Mouse (Mus musculus): ENCODE data around the gene Gm28308. TPM values are rescaled to one million over a fixed set of nuclear protein-coding genes. Genes with fewer than 3 reads are reported as not detected.

The Gm28308 gene
- polyA plus RNA-seq, 1 experiment from 2014 or later = not detected

DNA sequence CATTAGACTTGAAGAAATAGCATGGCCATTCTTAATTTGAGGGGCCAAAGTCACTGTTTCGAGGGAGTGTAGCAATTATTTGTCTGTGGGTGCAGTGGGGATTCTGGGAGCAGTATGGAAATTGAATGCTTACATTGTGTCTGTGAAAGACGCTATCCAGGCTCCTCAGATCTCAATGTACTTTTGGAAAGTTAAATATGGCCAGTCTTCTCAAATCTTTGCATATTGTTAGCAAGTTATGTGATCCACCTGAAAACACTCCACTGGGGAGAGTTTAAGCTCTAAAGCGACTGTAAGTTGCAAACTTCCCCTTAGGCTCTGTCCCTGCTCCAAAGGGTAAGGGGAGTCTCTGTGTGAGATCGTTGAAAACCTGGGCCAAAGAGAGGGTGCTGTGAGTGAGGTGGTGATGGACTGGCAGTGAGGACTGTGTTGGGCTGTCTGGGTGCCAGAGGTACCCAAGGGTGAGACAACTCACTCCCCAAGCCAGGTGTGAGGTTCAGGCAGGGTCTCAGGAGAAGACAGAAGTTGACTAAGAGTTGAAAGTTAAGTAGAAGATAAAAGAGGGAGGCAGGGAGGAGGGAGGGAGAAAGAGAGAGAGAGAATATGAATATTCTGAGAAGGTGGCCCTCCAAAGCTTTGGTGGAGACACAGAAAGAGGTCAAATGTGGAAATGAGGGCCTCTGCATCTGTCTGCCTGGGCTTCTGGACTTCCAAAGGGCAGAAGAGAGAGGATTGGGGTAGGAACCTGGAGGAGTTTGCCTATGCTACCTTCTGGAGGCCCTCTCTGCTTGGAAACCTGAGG is 6.1 kb downstream of the Gm28308 start:
- peak overlapping the region; percentile 99 for H3K9ac ChIP-seq (ENCODE audit: low read length)
- H3K27ac ChIP-seq (ENCODE audit: low read depth, low read length) = peak overlapping the region; percentile 100
- peak overlapping the region; percentile 87 for H3K4me3 ChIP-seq (ENCODE audit: low read depth, low read length)
- H3K4me1 ChIP-seq (ENCODE audit: control insufficient read depth, insufficient read depth, low read length) = peaks cover 39% of the 10 kb centered on the region
- peak overlapping the region; percentile 99 for H3K4me2 ChIP-seq (ENCODE audit: low read depth)
- H3K36me3 ChIP-seq (ENCODE audit: control insufficient read depth, insufficient read depth, low read length) = peaks cover 12% of the 10 kb centered on the region
- H3K27me3 ChIP-seq (ENCODE audit: control insufficient read depth, insufficient read depth, low read length) = no peaks in the 10 kb centered on the region
- H3K9me3 ChIP-seq (ENCODE audit: control insufficient read depth, low read length) = no peaks in the 10 kb centered on the region
- 5% methylated on average over 4 of the region's 4 CpGs for WGBS
- no peak for ATAC-seq (ENCODE audit: insufficient read depth, low FRiP score, low TSS enrichment)
- DNase-seq (ENCODE audit: low spot score) = peak; percentile 32

- Histone ChIP-seq H3K27ac (ENCODE audit: low read depth, low read length) (peak overlapping the region; percentile 100), H3K4me1 (ENCODE audit: control insufficient read depth, insufficient read depth, low read length) (peaks cover 50% of the 10 kb centered on the region), H3K4me2 (ENCODE audit: low read depth) (peak overlapping the region; percentile 99), H3K9ac (ENCODE audit: low read length) (peak overlapping the region; percentile 99), H3K27me3 (ENCODE audit: control insufficient read depth, insufficient read depth, low read length) (no peaks in the 10 kb centered on the region), H3K4me3 (ENCODE audit: low read depth, low read length) (peak overlapping the region; percentile 87), H3K9me3 (ENCODE audit: control insufficient read depth, low read length) (no peaks in the 10 kb centered on the region), H3K36me3 (ENCODE audit: control insufficient read depth, insufficient read depth, low read length) (peaks cover 12% of the 10 kb centered on the region)
- DNase-seq (ENCODE audit: low spot score) (peak; percentile 70), ATAC-seq (ENCODE audit: insufficient read depth, low FRiP score, low TSS enrichment) (no peak)
- 2% methylated on average over 55 of the region's 55 CpGs for whole genome bisulfite sequencing
Observed at GRCm38 (mm10) chr6:52205638-52206621, 7.2 kb downstream of the Gm28308 start.

GRCm38 (mm10) chr6:52205221-52205620 is 7.9 kb downstream of the Gm28308 start:
- 2% methylated on average over 14 of the region's 14 CpGs for WGBS
- Histone ChIP-seq H3K9ac (ENCODE audit: low read length) (peak overlapping the region; percentile 99), H3K4me1 (ENCODE audit: control insufficient read depth, insufficient read depth, low read length) (peaks cover 56% of the 10 kb centered on the region), H3K4me3 (ENCODE audit: low read depth, low read length) (peak overlapping the region; percentile 87), H3K27me3 (ENCODE audit: control insufficient read depth, insufficient read depth, low read length) (no peaks in the 10 kb centered on the region), H3K9me3 (ENCODE audit: control insufficient read depth, low read length) (no peaks in the 10 kb centered on the region), H3K4me2 (ENCODE audit: low read depth) (peak overlapping the region; percentile 99), H3K36me3 (ENCODE audit: control insufficient read depth, insufficient read depth, low read length) (peaks cover 15% of the 10 kb centered on the region), H3K27ac (ENCODE audit: low read depth, low read length) (peak overlapping the region; percentile 100)
- DNase-seq (ENCODE audit: low spot score) = no peak
- ATAC-seq (ENCODE audit: insufficient read depth, low FRiP score, low TSS enrichment) = no peak

DNA sequence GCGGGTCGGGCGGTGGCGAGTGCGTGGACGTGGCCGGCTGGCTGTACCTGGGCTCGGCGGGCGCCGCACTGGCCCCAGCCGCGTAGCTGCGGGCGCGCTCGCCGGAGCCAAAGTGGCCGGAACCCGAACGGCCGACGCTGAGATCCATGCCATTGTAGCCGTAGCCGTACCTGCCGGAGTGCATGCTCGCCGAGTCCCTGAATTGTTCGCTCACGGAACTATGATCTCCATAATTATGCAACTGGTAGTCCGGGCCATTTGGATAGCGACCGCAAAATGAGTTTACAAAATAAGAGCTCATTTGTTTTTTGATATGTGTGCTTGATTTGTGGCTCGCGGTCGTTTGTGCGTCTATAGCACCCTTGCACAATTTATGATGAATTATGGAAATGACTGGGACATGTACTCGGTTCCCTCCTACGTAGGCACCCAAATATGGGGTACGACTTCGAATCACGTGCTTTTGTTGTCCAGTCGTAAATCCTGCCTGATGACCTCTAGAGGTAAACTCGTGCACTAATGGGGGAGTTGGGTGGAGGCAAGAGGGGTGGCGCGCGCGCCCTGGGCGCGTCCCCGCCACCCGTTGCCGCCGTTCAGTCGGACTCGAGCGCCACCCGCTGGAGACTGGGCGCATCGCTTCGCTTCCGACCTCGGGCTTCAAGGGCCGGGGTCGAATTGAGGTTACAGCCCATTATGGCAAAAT is 8.9 kb downstream of the Gm28308 start, which contains the start of gene Hoxa5:
Gene Hoxa5 (minus strand): TSS at position 538 of the 703 bp plus-strand sequence.
- Histone ChIP-seq H3K27me3 (ENCODE audit: control insufficient read depth, insufficient read depth, low read length) (no peaks in the 10 kb centered on the region), H3K36me3 (ENCODE audit: control insufficient read depth, insufficient read depth, low read length) (peaks cover 15% of the 10 kb centered on the region), H3K9ac (ENCODE audit: low read length) (peak within 1 kb of the TSS; percentile 99), H3K27ac (ENCODE audit: low read depth, low read length) (peak within 1 kb of the TSS; percentile 100), H3K9me3 (ENCODE audit: control insufficient read depth, low read length) (no peaks in the 10 kb centered on the region), H3K4me2 (ENCODE audit: low read depth) (peak within 1 kb of the TSS; percentile 99), H3K4me1 (ENCODE audit: control insufficient read depth, insufficient read depth, low read length) (peaks cover 56% of the 10 kb centered on the region), H3K4me3 (ENCODE audit: low read depth, low read length) (peak within 1 kb of the TSS; percentile 87)
- under 1% methylated on average over 65 of the region's 65 CpGs for whole genome bisulfite sequencing
- DNase-seq (ENCODE audit: low spot score) = peak; percentile 98
- peak; percentile 67 for ATAC-seq (ENCODE audit: insufficient read depth, low FRiP score, low TSS enrichment)

DNA sequence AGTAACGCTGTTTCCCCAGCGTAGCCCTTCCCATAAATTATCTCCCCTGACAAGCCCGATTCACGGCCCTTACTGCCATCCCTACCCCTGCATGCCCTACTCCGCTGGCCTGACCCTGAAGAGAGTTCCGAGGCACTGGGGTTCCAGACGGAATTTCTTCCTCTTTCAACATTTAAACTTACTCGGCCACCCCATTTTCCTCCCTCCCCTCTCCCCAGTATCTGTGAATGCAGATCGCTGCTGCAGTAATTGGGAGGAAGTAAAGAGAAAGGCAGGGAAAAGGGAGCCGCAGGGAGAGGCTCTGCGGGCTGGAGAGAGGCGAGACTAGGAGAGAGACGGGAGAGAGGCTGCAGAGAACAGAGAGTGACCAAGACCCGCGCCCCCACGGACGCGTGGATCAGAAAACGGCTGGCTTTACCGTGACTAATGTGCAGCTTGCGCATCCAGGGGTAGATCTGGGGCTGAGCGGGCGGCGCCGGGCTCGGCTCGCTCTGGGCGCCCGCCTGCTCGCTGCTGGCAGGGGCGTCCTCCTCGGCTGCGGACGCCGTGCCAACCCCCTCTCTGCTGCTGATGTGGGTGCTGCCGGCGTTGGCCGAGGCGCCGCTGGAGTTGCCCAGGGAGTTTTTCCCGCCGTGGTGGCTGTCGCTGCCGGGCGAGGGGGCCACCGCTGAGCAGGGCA is 9.6 kb downstream of the Gm28308 start:
- peak overlapping the region; percentile 99 for H3K4me2 ChIP-seq (ENCODE audit: low read depth)
- peak overlapping the region; percentile 87 for H3K4me3 ChIP-seq (ENCODE audit: low read depth, low read length)
- peaks cover 57% of the 10 kb centered on the region for H3K4me1 ChIP-seq (ENCODE audit: control insufficient read depth, insufficient read depth, low read length)
- ATAC-seq (ENCODE audit: insufficient read depth, low FRiP score, low TSS enrichment) (peak; percentile 48; the same call in 1 of the 2 replicates), DNase-seq (ENCODE audit: low spot score) (peak; percentile 72)
- peak overlapping the region; percentile 100 for H3K27ac ChIP-seq (ENCODE audit: low read depth, low read length)
- WGBS = under 1% methylated on average over 43 of the region's 46 CpGs
- H3K27me3 ChIP-seq (ENCODE audit: control insufficient read depth, insufficient read depth, low read length) = no peaks in the 10 kb centered on the region
- H3K36me3 ChIP-seq (ENCODE audit: control insufficient read depth, insufficient read depth, low read length) = peaks cover 15% of the 10 kb centered on the region
- H3K9ac ChIP-seq (ENCODE audit: low read length) = peak overlapping the region; percentile 98
- H3K9me3 ChIP-seq (ENCODE audit: control insufficient read depth, low read length) = no peaks in the 10 kb centered on the region

GRCm38 (mm10) chr6:52203121-52203370 is 10.1 kb downstream of the Gm28308 start:
- Histone ChIP-seq H3K9me3 (ENCODE audit: control insufficient read depth, low read length) (no peaks in the 10 kb centered on the region), H3K27ac (ENCODE audit: low read depth, low read length) (peak overlapping the region; percentile 100), H3K36me3 (ENCODE audit: control insufficient read depth, insufficient read depth, low read length) (peaks cover 15% of the 10 kb centered on the region), H3K4me1 (ENCODE audit: control insufficient read depth, insufficient read depth, low read length) (peaks cover 57% of the 10 kb centered on the region), H3K9ac (ENCODE audit: low read length) (peak overlapping the region; percentile 98), H3K4me3 (ENCODE audit: low read depth, low read length) (peak overlapping the region; percentile 87), H3K4me2 (ENCODE audit: low read depth) (peak overlapping the region; percentile 99), H3K27me3 (ENCODE audit: control insufficient read depth, insufficient read depth, low read length) (no peaks in the 10 kb centered on the region)
- no peak for ATAC-seq (ENCODE audit: insufficient read depth, low FRiP score, low TSS enrichment)
- DNase-seq (ENCODE audit: low spot score) = no peak
- WGBS = under 1% methylated on average over 10 of the region's 10 CpGs

- peaks cover 58% of the 10 kb centered on the region for H3K4me1 ChIP-seq (ENCODE audit: control insufficient read depth, insufficient read depth, low read length)
- H3K27ac ChIP-seq (ENCODE audit: low read depth, low read length) = peak overlapping the region; percentile 100
- H3K9me3 ChIP-seq (ENCODE audit: control insufficient read depth, low read length) = no peaks in the 10 kb centered on the region
- H3K36me3 ChIP-seq (ENCODE audit: control insufficient read depth, insufficient read depth, low read length) = peaks cover 15% of the 10 kb centered on the region
- H3K4me2 ChIP-seq (ENCODE audit: low read depth) = peak overlapping the region; percentile 99
- DNase-seq (ENCODE audit: low spot score) (peak; percentile 55), ATAC-seq (ENCODE audit: insufficient read depth, low FRiP score, low TSS enrichment) (no peak)
- H3K9ac ChIP-seq (ENCODE audit: low read length) = peak overlapping the region; percentile 98
- no peaks in the 10 kb centered on the region for H3K27me3 ChIP-seq (ENCODE audit: control insufficient read depth, insufficient read depth, low read length)
- 3% methylated on average over 20 of the region's 22 CpGs for WGBS
- H3K4me3 ChIP-seq (ENCODE audit: low read depth, low read length) = peak overlapping the region; percentile 87
Observed at GRCm38 (mm10) chr6:52202362-52203120, 10.6 kb downstream of the Gm28308 start.

Data from neural tube, embryonic 11.5 days (tissue).